Mouse (Mus musculus): Measurements from ENCODE around the gene Pknox2.

The Pknox2 gene

GRCm38 (mm10) chr9:36883569-36883968 is 263.6 kb downstream of the Pknox2 start:
- DNase-seq (ENCODE audit: extremely low spot score, low spot score), result no peak

GRCm38 (mm10) chr9:36882034-36882745 is 265.0 kb downstream of the Pknox2 start:
- no peak for DNase-seq (ENCODE audit: extremely low spot score, low spot score)

GRCm38 (mm10) chr9:36881615-36882014 is 265.6 kb downstream of the Pknox2 start:
- no peak for DNase-seq (ENCODE audit: extremely low spot score, low spot score)

GRCm38 (mm10) chr9:36876787-36877186 is 270.4 kb downstream of the Pknox2 start:
- DNase-seq (ENCODE audit: extremely low spot score, low spot score), result no peak

- DNase-seq (ENCODE audit: extremely low spot score, low spot score), result no peak
Observed at GRCm38 (mm10) chr9:36876313-36876712, 270.9 kb downstream of the Pknox2 start.

GRCm38 (mm10) chr9:36873796-36874195 is 273.4 kb downstream of the Pknox2 start:
- DNase-seq (ENCODE audit: extremely low spot score, low spot score), result no peak

GRCm38 (mm10) chr9:36870263-36870662 is 276.9 kb downstream of the Pknox2 start:
- DNase-seq (ENCODE audit: extremely low spot score, low spot score), result no peak

GRCm38 (mm10) chr9:36868662-36869061 is 278.5 kb downstream of the Pknox2 start:
- DNase-seq (ENCODE audit: extremely low spot score, low spot score), result no peak

GRCm38 (mm10) chr9:36864862-36865813 is 282.1 kb downstream of the Pknox2 start:
- peak; percentile 30 for DNase-seq (ENCODE audit: extremely low spot score, low spot score)

- DNase-seq (ENCODE audit: extremely low spot score, low spot score), result no peak
Observed at GRCm38 (mm10) chr9:36863694-36864093, 283.5 kb downstream of the Pknox2 start.

GRCm38 (mm10) chr9:36862576-36862975 is 284.6 kb downstream of the Pknox2 start:
- DNase-seq (ENCODE audit: extremely low spot score, low spot score), result no peak

- DNase-seq (ENCODE audit: extremely low spot score, low spot score), result no peak
Observed at GRCm38 (mm10) chr9:36858677-36859076, 288.5 kb downstream of the Pknox2 start.

- DNase-seq (ENCODE audit: extremely low spot score, low spot score), result no peak
Observed at GRCm38 (mm10) chr9:36857476-36858117, 289.6 kb downstream of the Pknox2 start.

GRCm38 (mm10) chr9:36856351-36856750 is 290.9 kb downstream of the Pknox2 start:
- DNase-seq (ENCODE audit: extremely low spot score, low spot score), result no peak

GRCm38 (mm10) chr9:36852175-36852574 is 295.0 kb downstream of the Pknox2 start:
- DNase-seq (ENCODE audit: extremely low spot score, low spot score), result no peak

GRCm38 (mm10) chr9:36850091-36850490 is 297.1 kb downstream of the Pknox2 start:
- no peak for DNase-seq (ENCODE audit: extremely low spot score, low spot score)

- DNase-seq (ENCODE audit: extremely low spot score, low spot score), result no peak
Observed at GRCm38 (mm10) chr9:36848661-36849060, 298.5 kb downstream of the Pknox2 start.

GRCm38 (mm10) chr9:36846346-36846745 is 300.9 kb downstream of the Pknox2 start:
- DNase-seq (ENCODE audit: extremely low spot score, low spot score), result no peak

Data from neural tube, embryonic 10.5 days (tissue).